Mouse (Mus musculus) cortical plate, adult 2 months (tissue): Measurements from ENCODE around the gene Rasgrp3. TPM values are rescaled to one million over a fixed set of nuclear protein-coding genes. Genes with fewer than 3 reads are reported as not detected.
"Not testable (repeated sequence)": the region's sequence is repeated elsewhere in the genome, so short reads cannot be mapped to it uniquely, and the experiment has no call there.

Experiments used
- H3K27ac ChIP-seq: fragments of 200-500 bp; 2 replicates; pipeline ENCODE4 v1.5.1; 2012; ENCODE audit warnings: low read length, control low read depth, inconsistent platforms; ENCODE audit not compliant: insufficient read depth
- H3K4me1 ChIP-seq: fragments of 200-500 bp; 2 replicates; pipeline ENCODE4 v1.6.1; 2011; ENCODE audit warnings: low read length; ENCODE audit not compliant: control insufficient read depth, insufficient read depth
- H3K4me3 ChIP-seq: fragments of 200-500 bp; 2 replicates; pipeline ENCODE4 v1.5.1; 2011; ENCODE audit warnings: mild to moderate bottlenecking, low read length, control low read depth; ENCODE audit not compliant: insufficient read depth
- CTCF ChIP-seq: fragments of 200-500 bp; IDR thresholded peaks from 2 replicates; pipeline ENCODE4 v1.5.1; 2011; ENCODE audit warnings: mild to moderate bottlenecking, control low read depth, low read length; ENCODE audit not compliant: insufficient read depth; ENCODE audit errors: extremely low read depth
- POLR2A ChIP-seq: fragments of 200-500 bp; IDR thresholded peaks from 2 replicates; pipeline ENCODE4 v1.6.1; 2011; ENCODE audit warnings: mild to moderate bottlenecking, low read length, control low read depth; ENCODE audit not compliant: insufficient read depth; ENCODE audit errors: extremely low read depth
- polyA plus RNA-seq: library from polyadenylated mRNA; depleted of rRNA; stranded (reverse); fragments of >200 nt; gene quantifications from 2 replicates; pipeline ENCODE4 v1.2.3, GENCODE M21; 2012

Rasgrp3 gene
- polyA plus RNA-seq, 1 experiment, result 11.1 TPM

DNA sequence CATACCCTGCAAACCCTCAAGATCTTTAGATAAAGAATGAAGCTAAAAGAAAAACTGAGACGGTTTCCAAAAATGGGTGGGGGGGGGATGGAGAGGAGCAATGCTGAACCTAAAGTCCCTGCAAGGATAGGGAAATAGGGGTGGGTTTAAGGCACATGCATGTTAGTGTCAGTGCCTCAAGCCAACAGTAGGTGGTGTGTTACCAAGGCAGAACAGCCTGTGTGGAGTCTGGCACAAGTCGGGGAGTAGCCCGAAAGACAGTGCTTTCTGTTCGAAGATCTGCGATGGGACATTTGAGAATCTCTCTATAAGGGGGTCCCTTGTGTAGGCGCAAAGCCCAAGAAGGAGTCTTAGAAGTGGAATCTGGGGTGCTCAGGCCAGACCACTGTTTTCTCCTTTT lies 24.9 kb downstream of the Rasgrp3 start:
- Histone ChIP-seq H3K27ac (no peak overlapping the region), H3K4me1 (peaks cover 7% of the 10 kb centered on the region), H3K4me3 (no peak overlapping the region)
- no peak for TF ChIP-seq POLR2A
- peak; percentile 25; the same call in 1 of the 2 replicates for TF ChIP-seq CTCF

DNA sequence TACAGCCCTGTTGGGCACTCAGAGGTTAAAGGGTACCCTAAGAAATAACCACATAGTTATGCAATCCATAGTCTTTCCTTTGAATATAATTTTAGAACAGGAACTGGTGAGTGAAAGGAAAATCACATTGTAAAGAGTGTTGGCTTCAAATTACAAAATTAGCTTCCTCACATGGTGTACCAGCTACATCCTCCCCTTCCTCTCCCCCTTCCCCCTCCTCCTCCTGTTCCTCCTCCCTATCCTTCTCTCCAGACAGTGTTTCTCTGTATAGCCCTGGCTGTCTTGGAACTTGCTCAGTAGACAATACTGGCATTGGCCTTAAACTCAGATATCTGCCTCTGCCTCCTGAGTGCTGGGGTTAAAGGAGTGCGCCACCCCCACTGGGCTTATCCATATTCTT lies 26.1 kb downstream of the Rasgrp3 start:
- no peak overlapping the region for H3K4me3 ChIP-seq
- H3K27ac ChIP-seq, result no peak overlapping the region

DNA sequence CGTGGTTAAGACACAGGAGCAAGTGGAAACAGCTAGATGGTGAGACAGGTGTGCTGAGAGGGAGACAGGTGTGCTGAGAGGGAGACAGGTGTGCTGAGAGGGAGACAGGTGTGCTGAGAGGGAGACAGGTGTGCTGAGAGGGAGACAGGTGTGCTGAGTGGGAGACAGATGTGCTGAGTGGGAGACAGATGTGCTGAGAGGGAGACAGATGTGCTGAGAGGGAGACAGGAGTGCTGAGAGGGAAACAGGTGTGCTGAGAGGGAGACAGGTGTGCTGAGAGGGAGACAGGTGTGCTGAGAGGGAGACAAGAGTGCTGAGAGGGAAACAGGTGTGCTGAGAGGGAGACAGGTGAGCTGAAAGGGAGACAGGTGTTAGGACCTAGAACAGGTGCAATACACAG lies 27.5 kb downstream of the Rasgrp3 start:
- not testable (repeated sequence) for H3K4me3 ChIP-seq, H3K27ac ChIP-seq, H3K4me1 ChIP-seq

More for the DNA sequence above, 26.1 kb downstream of the Rasgrp3 start:
- no peak for TF ChIP-seq CTCF
- no peak for TF ChIP-seq POLR2A
- peaks cover 7% of the 10 kb centered on the region for H3K4me1 ChIP-seq

DNA sequence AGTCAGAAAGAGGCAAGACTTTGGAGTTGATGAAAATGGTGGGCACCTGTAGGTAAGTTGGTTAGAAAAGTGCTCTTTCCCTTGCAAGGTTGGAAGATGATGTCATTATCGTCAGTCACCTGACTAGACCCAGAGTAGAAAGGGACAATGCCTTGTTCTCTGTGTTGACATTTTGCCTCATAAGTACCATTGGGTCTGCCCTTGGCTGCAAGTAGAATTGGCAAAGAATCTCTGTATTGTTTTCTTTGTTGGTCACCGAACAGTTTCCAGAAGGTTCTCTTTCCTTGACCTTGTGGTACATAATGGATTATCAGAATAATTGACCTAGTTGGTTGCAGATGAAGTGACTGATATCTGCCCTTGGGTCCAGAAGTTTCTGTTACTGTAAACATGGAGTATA lies 27.9 kb downstream of the Rasgrp3 start:
- Histone ChIP-seq H3K4me3 (no peak overlapping the region), H3K27ac (no peak overlapping the region), H3K4me1 (peaks cover 7% of the 10 kb centered on the region)
- no peak for TF ChIP-seq POLR2A
- TF ChIP-seq CTCF, result no peak

DNA sequence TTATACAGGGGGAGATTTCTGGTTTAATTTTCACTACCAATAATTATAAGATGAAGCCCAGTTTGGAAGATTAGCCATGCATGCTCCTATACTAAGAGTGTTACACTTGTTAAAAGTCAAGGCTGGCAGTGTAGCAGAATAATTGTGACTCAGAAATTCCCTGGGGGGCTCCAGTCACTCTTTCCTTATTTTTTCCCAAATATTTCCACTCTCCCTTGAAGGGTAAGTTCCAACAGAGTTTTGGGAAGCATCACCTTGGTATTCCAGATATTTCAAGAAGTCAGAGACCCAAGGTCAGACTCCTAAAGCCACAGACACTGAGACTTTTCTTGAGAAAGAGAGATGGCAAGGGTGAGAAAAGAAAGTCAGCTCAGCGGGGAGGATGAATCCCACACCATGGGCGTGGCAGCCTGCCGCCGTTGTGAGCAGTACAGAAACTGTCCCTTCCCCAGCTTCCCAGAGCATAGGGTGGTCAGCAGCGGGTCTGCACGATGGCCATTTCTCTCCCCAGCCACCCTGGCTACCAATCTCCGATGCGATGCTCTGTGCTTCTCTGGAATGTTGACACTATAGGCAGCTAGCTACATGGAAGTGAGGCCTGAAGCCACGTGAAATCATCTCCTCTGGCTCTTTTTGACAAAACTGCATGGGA lies 28.8 kb downstream of the Rasgrp3 start:
- H3K27ac ChIP-seq, result peak overlapping the region; percentile 13
- H3K4me3 ChIP-seq, result no peak overlapping the region
- no peak for TF ChIP-seq CTCF
- TF ChIP-seq POLR2A, result no peak
- H3K4me1 ChIP-seq, result peaks cover 7% of the 10 kb centered on the region

DNA sequence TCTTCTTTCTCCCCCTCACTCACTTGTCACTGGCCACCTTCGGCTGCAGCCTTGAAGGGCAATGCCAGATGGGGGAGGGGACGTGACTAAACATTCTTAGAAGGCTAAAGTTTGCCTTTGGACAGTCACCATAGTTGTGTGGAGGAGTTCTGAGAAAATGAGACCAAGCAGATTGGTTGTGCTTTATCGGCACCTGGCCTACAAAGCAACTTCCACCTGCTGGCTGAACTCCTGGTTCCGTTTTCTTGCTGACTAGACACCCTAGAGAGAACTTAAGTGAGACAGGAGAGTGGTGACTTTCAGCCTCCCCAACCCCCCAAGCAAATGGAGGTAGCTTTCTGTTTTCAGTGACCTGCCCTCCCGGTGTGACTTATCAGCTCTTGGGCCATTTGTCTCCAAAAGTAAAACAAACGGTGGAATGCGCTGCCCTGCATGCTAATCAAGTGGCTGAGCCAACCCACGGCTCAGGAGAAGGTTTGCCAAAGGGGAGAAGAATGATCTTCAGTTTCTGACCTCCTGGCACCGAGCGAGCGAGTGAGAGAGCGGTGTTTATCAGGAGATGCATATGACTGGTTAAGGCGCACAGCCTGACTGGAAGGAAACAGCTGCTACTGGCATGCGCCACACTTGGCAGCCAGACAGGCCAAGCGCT lies 29.4 kb downstream of the Rasgrp3 start:
- Histone ChIP-seq H3K4me1 (peaks cover 7% of the 10 kb centered on the region), H3K4me3 (peak overlapping the region; percentile 0; the same call in 1 of the 2 replicates), H3K27ac (peak overlapping the region; percentile 13)
- TF ChIP-seq POLR2A (0 out of 2 replicates have a peak, but pooled peaks have one; percentile 19), CTCF (no peak)

DNA sequence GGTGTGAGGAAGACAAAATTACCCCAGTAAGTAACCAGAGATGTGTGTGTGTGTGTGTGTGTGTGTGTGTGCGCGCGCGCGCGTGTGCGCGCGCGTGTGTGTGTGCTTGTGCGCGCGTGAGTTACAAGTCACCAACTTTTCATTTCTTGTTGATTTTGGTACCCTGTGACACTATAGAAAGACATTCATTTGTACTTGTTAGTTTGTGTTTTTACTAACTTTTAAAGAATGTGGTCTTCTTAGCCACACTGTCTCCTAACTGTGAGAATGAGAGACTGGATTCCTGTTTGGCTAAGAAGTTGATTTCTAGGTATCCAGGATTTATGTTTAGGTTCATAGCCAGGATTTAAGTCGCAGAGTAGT lies 29.9 kb downstream of the Rasgrp3 start:
- TF ChIP-seq POLR2A (no peak), CTCF (no peak)
- peaks cover 7% of the 10 kb centered on the region for H3K4me1 ChIP-seq
- no peak overlapping the region for H3K27ac ChIP-seq
- 0 out of 2 replicates have a peak overlapping the region, but pooled peaks have one; percentile 0 for H3K4me3 ChIP-seq

DNA sequence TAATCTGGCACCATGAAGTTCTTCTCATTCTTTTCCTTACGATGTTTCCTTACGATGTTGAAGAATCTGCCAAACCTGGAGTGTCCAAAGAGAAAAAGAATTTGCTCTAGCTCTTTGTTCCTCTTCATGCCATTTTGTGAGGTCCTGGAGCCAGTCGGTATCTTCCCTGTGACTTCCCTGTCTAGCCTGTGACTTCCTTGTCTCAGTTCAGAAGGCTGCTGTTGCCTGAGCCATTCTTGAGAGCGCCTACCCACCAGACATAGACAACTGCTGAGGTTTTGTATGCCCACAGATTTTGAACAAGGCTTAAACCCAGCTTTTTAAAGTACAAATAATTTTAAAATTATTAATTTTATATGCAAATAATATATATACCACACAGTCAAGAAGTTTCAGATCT lies 31.3 kb downstream of the Rasgrp3 start:
- no peak for TF ChIP-seq CTCF
- TF ChIP-seq POLR2A, result no peak
- peaks cover 7% of the 10 kb centered on the region for H3K4me1 ChIP-seq
- no peak overlapping the region for H3K27ac ChIP-seq
- no peak overlapping the region for H3K4me3 ChIP-seq

DNA sequence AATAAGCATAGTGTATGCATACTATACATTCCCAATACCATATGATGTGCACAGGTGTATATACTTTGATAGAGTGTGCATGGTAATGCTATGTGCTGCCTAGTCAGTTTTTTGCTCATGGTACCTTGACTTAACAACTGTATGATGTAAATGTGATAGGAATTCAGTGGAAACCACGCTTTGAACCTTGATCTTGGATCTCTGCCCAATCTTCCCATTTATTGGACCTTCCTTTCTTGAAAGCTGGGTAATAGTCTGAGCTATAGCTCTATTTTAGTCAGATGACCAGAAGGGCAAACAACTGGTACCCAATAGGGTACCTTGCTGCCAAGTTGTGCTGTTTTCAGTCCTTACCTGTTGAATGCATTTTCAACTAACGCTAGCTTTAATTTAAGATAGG lies 31.8 kb downstream of the Rasgrp3 start:
- no peak for TF ChIP-seq POLR2A
- no peak for TF ChIP-seq CTCF
- H3K4me3 ChIP-seq, result no peak overlapping the region

DNA sequence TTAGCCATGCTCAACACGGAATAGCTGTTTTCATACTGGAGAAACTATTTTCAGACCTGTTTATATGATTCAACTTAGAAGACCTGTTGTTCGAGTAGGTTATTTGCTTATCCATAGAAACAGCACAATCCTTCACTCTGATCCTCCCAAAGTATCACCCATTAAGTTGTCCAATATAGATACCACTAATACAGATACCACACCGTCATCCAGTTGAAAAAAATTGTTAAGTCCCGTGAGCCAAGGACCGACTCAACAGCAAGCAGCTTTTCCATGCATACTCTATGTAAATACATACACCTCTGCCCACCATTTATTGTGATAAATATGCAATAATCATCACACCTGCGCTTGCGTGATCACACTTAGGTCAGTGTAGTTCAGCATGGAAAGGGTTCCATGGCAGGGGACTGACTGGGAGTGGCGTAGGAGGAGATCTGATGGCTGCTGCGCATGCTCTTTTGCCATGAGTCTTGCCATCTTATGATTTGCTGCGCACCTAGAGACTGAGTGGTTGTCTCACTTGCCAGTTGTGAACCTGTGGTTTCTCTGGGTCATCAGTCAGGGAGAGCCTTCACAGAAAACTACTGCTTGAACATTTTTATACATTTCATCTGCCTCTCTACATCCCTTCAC lies 32.9 kb downstream of the Rasgrp3 start:
- H3K4me3 ChIP-seq, result no peak overlapping the region
- TF ChIP-seq POLR2A (no peak), CTCF (no peak)
- H3K27ac ChIP-seq, result no peak overlapping the region
- peaks cover 5% of the 10 kb centered on the region for H3K4me1 ChIP-seq

More for the DNA sequence above, 31.8 kb downstream of the Rasgrp3 start:
- Histone ChIP-seq H3K4me1 (peaks cover 7% of the 10 kb centered on the region), H3K27ac (no peak overlapping the region)
